Mouse (Mus musculus): ENCODE results near the gene Med22. TPM values are rescaled to one million over a fixed set of nuclear protein-coding genes. Genes with fewer than 3 reads are reported as not detected.

The Med22 gene
- polyA plus RNA-seq, 1 experiment from 2014 or later = 31.1 TPM

DNA sequence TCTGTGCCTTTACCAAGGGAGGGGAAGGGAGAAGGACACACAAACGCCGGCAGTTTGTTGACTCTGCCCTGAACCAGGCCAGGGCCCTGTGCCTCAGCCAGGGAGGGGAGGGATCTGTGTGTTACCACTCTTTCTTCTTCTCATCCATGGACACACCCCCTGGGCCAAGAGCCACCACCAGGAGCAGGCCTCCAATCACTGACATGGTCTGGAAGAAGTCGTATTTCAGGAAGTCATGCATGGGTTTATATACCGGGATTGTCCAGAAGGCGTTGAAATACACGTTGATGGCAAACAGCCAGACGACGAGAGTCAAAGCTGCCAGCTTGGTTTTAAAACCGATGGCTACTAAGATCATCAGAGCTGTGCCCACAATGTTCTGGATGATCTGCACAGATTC lies 11.3 kb upstream of the Med22 start:
- H3K27me3 ChIP-seq (ENCODE audit: control insufficient read depth, insufficient read depth, low read length) = no peaks in the 10 kb centered on the region
- H3K4me1 ChIP-seq (ENCODE audit: control insufficient read depth, insufficient read depth, low read length) = peaks cover 2% of the 10 kb centered on the region; the same call in 1 of the 2 replicates
- H3K4me3 ChIP-seq (ENCODE audit: low read depth, low read length) = no peak overlapping the region
- H3K27ac ChIP-seq (ENCODE audit: low read length) = no peak overlapping the region
- H3K9ac ChIP-seq (replicated peaks; ENCODE audit: low read depth, low read length) = no peak overlapping the region
- no peak; the same call in 1 of the 2 replicates for ATAC-seq (ENCODE audit: insufficient number of reproducible peaks, insufficient read depth, low FRiP score, low read depth)
- no peak overlapping the region for H3K4me2 ChIP-seq (replicated peaks; ENCODE audit: low read depth, low read length)
- 70% methylated on average over 9 of the region's 9 CpGs for WGBS
- no peaks in the 10 kb centered on the region for H3K9me3 ChIP-seq (ENCODE audit: control insufficient read depth, low read depth, low read length)
- H3K36me3 ChIP-seq (ENCODE audit: control insufficient read depth, insufficient read depth, low read length) = peaks cover 83% of the 10 kb centered on the region

DNA sequence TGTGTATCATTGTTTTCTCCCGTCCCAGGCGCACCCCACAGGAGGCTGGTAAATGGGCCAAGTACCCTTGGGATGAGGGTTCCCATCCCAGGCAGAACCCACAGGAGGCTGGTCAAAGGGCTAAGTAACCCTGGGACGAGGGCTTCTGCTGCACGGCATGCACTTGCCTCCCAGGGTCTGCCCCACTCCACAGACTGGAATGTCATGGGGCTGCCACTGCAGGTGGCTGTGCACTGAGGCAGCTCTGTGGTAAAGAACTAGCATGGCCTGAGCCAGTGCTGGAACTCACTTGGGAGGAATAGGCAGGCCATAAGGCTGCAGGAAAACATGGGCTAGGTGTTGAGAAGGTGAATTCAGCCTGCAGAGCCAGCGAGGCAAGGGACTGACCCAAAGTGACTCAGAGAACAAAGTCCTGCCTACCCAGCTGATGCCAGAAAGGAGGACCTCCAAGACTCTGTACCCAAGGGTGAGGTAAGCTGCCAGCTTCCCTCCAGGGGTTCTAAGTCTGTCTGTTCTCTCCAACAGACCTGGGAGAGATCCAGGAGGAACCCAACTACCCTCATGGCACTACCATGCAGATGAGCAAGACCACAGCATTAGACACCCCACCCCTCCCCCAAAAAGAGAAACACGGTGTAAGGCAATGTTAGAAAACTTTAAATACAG lies 9.8 kb upstream of the Med22 start:
- H3K9ac ChIP-seq (replicated peaks; ENCODE audit: low read depth, low read length) = no peak overlapping the region
- H3K4me1 ChIP-seq (ENCODE audit: control insufficient read depth, insufficient read depth, low read length) = peaks cover 6% of the 10 kb centered on the region; the same call in 1 of the 2 replicates
- no peaks in the 10 kb centered on the region for H3K27me3 ChIP-seq (ENCODE audit: control insufficient read depth, insufficient read depth, low read length)
- H3K4me3 ChIP-seq (ENCODE audit: low read depth, low read length) = no peak overlapping the region
- peaks cover 69% of the 10 kb centered on the region for H3K36me3 ChIP-seq (ENCODE audit: control insufficient read depth, insufficient read depth, low read length)
- H3K27ac ChIP-seq (ENCODE audit: low read length) = no peak overlapping the region
- no peaks in the 10 kb centered on the region for H3K9me3 ChIP-seq (ENCODE audit: control insufficient read depth, low read depth, low read length)
- 84% methylated on average over 6 of the region's 6 CpGs for WGBS
- H3K4me2 ChIP-seq (replicated peaks; ENCODE audit: low read depth, low read length) = no peak overlapping the region
- no peak for ATAC-seq (ENCODE audit: insufficient number of reproducible peaks, insufficient read depth, low FRiP score, low read depth)

DNA sequence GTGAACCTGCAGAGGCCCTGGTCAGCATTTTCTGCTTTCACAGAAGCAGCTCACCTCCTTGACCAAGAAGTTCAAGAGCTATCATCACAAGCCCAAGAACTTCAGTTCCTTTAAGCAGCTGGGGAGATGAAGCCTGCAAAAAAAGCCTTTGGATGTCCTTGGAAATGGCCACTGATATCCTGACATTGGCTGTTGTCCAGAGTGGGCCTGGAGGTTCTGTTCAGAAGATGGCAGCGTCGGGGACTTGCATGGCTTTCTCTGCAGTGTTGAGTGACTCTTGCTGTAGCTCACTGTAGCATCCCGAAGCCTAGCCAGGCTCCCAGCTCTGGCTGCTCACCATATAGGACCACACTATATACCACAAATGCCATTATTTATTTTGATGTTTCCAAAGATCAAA lies 9.2 kb upstream of the Med22 start:
- no peaks in the 10 kb centered on the region for H3K9me3 ChIP-seq (ENCODE audit: control insufficient read depth, low read depth, low read length)
- peaks cover 63% of the 10 kb centered on the region for H3K36me3 ChIP-seq (ENCODE audit: control insufficient read depth, insufficient read depth, low read length)
- 89% methylated on average over 3 of the region's 3 CpGs for WGBS
- H3K27me3 ChIP-seq (ENCODE audit: control insufficient read depth, insufficient read depth, low read length) = no peaks in the 10 kb centered on the region
- H3K4me3 ChIP-seq (ENCODE audit: low read depth, low read length) = no peak overlapping the region
- peaks cover 11% of the 10 kb centered on the region; the same call in 1 of the 2 replicates for H3K4me1 ChIP-seq (ENCODE audit: control insufficient read depth, insufficient read depth, low read length)
- H3K4me2 ChIP-seq (replicated peaks; ENCODE audit: low read depth, low read length) = no peak overlapping the region
- H3K27ac ChIP-seq (ENCODE audit: low read length) = no peak overlapping the region
- H3K9ac ChIP-seq (replicated peaks; ENCODE audit: low read depth, low read length) = no peak overlapping the region
- no peak for ATAC-seq (ENCODE audit: insufficient number of reproducible peaks, insufficient read depth, low FRiP score, low read depth)

DNA sequence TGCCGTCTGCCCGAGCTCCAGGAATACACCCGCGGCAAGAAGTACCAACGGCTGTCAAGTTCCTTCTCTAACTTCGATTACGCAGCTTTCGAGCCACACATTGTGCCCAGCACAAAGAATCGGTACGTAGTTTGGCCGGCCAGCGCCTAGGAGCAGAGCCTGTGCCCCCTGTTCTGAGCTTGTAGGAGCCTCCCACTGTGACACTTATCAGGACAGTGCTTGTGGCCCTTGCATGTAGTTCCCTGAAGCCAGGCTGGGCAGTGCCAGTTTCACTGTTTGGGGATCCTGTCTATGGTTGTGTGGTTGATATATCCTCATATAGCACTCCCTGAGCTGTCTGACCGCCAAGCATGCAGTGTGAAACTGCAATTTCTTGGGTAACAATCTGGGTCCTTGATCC lies 6.3 kb upstream of the Med22 start:
- H3K4me1 ChIP-seq (ENCODE audit: control insufficient read depth, insufficient read depth, low read length) = peaks cover 20% of the 10 kb centered on the region
- peak overlapping the region; percentile 73 for H3K4me3 ChIP-seq (ENCODE audit: low read depth, low read length)
- peak overlapping the region; percentile 69; the same call in 1 of the 2 replicates for H3K27ac ChIP-seq (ENCODE audit: low read length)
- H3K36me3 ChIP-seq (ENCODE audit: control insufficient read depth, insufficient read depth, low read length) = peaks cover 61% of the 10 kb centered on the region
- H3K27me3 ChIP-seq (ENCODE audit: control insufficient read depth, insufficient read depth, low read length) = no peaks in the 10 kb centered on the region
- WGBS = 2% methylated on average over 13 of the region's 13 CpGs
- no peak for ATAC-seq (ENCODE audit: insufficient number of reproducible peaks, insufficient read depth, low FRiP score, low read depth)
- peak overlapping the region; percentile 94 for H3K4me2 ChIP-seq (replicated peaks; ENCODE audit: low read depth, low read length)
- H3K9me3 ChIP-seq (ENCODE audit: control insufficient read depth, low read depth, low read length) = no peaks in the 10 kb centered on the region
- peak overlapping the region; percentile 85 for H3K9ac ChIP-seq (replicated peaks; ENCODE audit: low read depth, low read length)

DNA sequence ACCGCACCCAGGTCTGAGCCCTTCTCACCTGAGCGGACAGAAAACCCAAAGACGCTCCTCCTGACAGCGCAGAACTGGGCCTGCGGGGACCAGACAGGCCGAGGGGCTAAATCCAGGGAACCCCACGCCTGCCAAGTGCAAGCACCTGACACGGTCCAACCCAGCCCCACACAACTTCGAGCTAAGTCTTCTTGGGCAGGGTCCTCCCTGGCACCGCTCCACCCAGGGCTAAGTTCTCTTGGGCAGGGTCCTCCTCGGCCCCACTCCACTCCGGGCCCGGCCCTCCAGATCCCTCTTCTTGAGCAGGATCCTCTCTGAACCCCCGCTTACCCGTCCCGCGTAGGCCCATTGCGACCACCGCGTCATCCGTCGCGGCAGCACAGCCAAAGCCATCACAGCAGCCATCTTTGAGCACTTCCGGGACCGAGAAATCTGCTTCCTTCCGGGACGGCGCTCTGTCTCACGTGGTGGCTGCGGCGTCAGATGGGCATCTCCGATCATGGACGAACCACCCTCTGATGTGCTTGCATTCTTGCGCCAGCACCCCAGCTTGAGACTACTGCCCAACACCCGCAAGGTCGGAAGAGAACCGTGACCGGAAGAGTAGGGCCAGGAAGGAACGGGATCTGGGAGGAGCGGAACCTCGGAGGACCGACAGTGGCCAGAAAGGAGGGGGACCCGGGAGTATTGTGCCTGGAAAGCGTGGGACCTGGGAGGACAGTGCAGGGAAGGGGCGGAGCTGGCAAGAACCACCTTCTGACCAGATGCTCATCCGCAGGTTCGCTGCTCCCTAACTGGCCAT lies 5.7 kb upstream of the Med22 start, which contains the start of the genes Surf2 and Surf1:
TSS of gene Surf2 (plus strand) at position 441 of the 802 bp plus-strand sequence.
TSS of gene Surf1 (minus strand) at position 604 of the 802 bp plus-strand sequence.
- Histone ChIP-seq H3K27ac (ENCODE audit: low read length) (peak within 1 kb of the TSS; percentile 69), H3K4me2 (replicated peaks; ENCODE audit: low read depth, low read length) (peak within 1 kb of the TSS; percentile 94), H3K4me1 (ENCODE audit: control insufficient read depth, insufficient read depth, low read length) (peaks cover 21% of the 10 kb centered on the region), H3K9me3 (ENCODE audit: control insufficient read depth, low read depth, low read length) (no peaks in the 10 kb centered on the region), H3K4me3 (ENCODE audit: low read depth, low read length) (peak within 1 kb of the TSS; percentile 73), H3K9ac (replicated peaks; ENCODE audit: low read depth, low read length) (peak within 1 kb of the TSS; percentile 85), H3K27me3 (ENCODE audit: control insufficient read depth, insufficient read depth, low read length) (no peaks in the 10 kb centered on the region), H3K36me3 (ENCODE audit: control insufficient read depth, insufficient read depth, low read length) (peaks cover 59% of the 10 kb centered on the region)
- peak; percentile 79 for ATAC-seq (ENCODE audit: insufficient number of reproducible peaks, insufficient read depth, low FRiP score, low read depth)
- WGBS = 1% methylated on average over 47 of the region's 47 CpGs

DNA sequence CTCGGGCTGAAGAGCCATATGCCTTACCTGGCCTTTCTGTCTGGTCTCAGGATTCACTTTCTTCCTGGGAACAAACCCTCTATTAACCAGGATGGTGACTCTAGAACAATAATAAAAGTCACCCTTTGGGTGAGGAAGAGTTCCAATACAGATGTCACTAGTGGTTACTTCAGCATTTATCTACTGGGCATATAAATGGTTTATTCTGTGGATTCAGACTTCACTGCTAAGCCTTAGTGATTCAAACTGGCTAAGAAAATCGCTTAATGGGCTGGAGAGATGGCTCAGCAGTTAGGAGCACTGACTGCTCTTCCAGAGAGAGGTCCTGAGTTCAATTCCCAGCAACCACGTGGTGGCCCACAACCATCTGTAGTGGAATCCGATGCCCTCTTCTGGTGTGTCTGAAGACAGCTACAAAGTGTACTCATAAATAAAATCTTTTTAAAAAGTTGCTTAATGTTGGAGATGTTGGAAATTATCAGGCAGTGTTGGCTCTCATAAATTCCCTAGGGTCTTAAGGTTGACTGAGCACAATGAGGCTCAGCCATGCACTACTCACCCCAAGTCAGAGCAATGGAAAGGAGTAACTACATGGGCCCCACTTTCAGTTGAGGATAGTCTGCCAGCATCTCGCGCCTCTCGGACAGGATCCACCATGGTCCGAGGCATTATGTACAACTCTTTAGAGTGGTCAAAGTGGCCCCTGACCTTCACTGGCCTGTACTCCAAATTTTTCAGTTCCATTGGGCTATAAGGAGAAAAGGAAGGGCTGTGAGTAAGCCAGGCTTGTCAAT lies 3.9 kb upstream of the Med22 start:
- Histone ChIP-seq H3K27ac (ENCODE audit: low read length) (no peak overlapping the region), H3K36me3 (ENCODE audit: control insufficient read depth, insufficient read depth, low read length) (peaks cover 41% of the 10 kb centered on the region), H3K27me3 (ENCODE audit: control insufficient read depth, insufficient read depth, low read length) (no peaks in the 10 kb centered on the region), H3K4me2 (replicated peaks; ENCODE audit: low read depth, low read length) (no peak overlapping the region), H3K9ac (replicated peaks; ENCODE audit: low read depth, low read length) (no peak overlapping the region), H3K4me3 (ENCODE audit: low read depth, low read length) (no peak overlapping the region), H3K4me1 (ENCODE audit: control insufficient read depth, insufficient read depth, low read length) (peaks cover 23% of the 10 kb centered on the region), H3K9me3 (ENCODE audit: control insufficient read depth, low read depth, low read length) (no peaks in the 10 kb centered on the region)
- no peak for ATAC-seq (ENCODE audit: insufficient number of reproducible peaks, insufficient read depth, low FRiP score, low read depth)
- 64% methylated on average over 8 of the region's 8 CpGs for WGBS

DNA sequence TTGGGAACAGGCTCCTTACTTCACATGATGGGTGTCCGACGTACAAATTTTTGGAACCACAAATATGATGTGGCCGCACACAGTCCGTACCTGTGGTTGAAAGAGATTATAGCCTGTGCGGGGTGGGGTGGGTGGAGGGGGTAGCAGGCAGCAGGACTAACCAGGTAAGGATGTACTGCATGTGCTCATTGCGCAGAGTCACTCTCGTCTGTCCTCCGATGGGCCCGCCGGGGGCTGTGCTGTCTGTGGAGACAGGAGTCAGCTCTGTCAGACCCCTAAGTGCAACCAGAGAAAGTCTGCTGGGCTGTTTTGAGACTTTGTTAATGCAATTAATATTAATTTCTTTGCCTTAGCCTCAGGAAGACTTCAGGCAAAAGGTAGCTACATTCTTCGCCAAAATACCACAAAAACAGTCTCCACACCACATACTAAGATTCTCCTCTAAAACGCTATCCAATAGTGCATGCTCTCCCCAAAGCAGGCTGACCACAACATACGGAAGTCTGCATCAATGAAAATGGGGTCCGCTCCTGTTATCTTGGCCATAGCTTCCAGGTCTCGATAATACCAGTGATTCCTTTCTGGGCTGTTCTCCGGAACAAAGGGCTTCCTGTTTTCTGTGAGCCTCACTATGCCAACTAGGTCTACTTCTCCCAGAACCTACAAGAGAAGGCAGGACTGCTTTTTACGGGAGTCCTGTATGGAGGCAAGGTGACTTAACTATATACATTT lies 3.1 kb upstream of the Med22 start:
- Histone ChIP-seq H3K27me3 (ENCODE audit: control insufficient read depth, insufficient read depth, low read length) (no peaks in the 10 kb centered on the region), H3K36me3 (ENCODE audit: control insufficient read depth, insufficient read depth, low read length) (peaks cover 33% of the 10 kb centered on the region), H3K4me1 (ENCODE audit: control insufficient read depth, insufficient read depth, low read length) (peaks cover 29% of the 10 kb centered on the region), H3K4me2 (replicated peaks; ENCODE audit: low read depth, low read length) (no peak overlapping the region), H3K9ac (replicated peaks; ENCODE audit: low read depth, low read length) (no peak overlapping the region), H3K4me3 (ENCODE audit: low read depth, low read length) (no peak overlapping the region), H3K9me3 (ENCODE audit: control insufficient read depth, low read depth, low read length) (no peaks in the 10 kb centered on the region), H3K27ac (ENCODE audit: low read length) (no peak overlapping the region)
- 85% methylated on average over 17 of the region's 17 CpGs for WGBS
- ATAC-seq (ENCODE audit: insufficient number of reproducible peaks, insufficient read depth, low FRiP score, low read depth) = no peak
